Mouse (Mus musculus) layer of hippocampus, postnatal 14 days (tissue): ENCODE data around the gene Tex19.1. TPM values are rescaled to one million over a fixed set of nuclear protein-coding genes. Genes with fewer than 3 reads are reported as not detected.
"Not testable (repeated sequence)": the region's sequence is repeated elsewhere in the genome, so short reads cannot be mapped to it uniquely, and the experiment has no call there.

Source experiments
- DNase-seq, 2 experiments: peaks; one replicate each; pipeline ENCODE4 v3.0.0; 2021 to 2022; ENCODE audit warnings: low spot score in 2 of 2, mixed read lengths in 1 of 2
- long read RNA-seq, 2 experiments: library from polyadenylated mRNA; stranded (forward); transcript quantifications; one replicate each; pipeline ENCODE4 v2.0.0; 2021
- total RNA-seq, 2 experiments: library from RNA; stranded (reverse); gene quantifications; 2 replicates each; pipeline ENCODE4 v1.2.3; 2021

The Tex19.1 gene
- total RNA-seq, result not detected
- long read RNA-seq, experiment 1, result 0 reads
- long read RNA-seq, experiment 2, result 0 reads

GRCm38 (mm10) chr11:121145865-121146264, at the start of gene Tex19.1:
Gene Tex19.1, plus strand, starts transcription at chr11:121146143.
- DNase-seq, result no peak

- DNase-seq, result no peak
Measured at GRCm38 (mm10) chr11:121099762-121100161, 46.2 kb upstream of the Tex19.1 start.

DNA sequence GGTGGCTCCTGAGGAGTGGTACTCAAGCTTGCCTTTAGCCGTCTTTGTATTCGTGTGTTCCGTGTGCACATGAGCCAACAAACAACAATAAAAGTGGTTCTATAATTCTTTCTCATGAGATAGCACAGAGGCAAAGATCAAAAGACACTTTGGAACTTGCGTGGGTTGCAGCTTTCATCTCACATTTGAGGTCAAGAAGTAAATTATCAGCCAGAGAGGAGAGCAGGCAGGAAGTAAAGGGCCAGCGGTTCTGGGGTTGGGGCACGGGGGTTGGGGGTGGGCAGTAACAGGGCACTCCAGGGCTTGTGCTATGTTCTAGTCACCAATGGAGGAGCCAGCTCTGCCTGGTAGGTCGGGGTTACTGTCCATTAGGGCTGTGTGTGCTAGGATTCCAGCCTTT, 45.3 kb upstream of the Tex19.1 start:
- DNase-seq, result no peak

- DNase-seq, result no peak
Measured at GRCm38 (mm10) chr11:121101124-121101805, 44.7 kb upstream of the Tex19.1 start.

GRCm38 (mm10) chr11:121107242-121107641, 38.7 kb upstream of the Tex19.1 start:
- DNase-seq, result not testable (repeated sequence)

DNA sequence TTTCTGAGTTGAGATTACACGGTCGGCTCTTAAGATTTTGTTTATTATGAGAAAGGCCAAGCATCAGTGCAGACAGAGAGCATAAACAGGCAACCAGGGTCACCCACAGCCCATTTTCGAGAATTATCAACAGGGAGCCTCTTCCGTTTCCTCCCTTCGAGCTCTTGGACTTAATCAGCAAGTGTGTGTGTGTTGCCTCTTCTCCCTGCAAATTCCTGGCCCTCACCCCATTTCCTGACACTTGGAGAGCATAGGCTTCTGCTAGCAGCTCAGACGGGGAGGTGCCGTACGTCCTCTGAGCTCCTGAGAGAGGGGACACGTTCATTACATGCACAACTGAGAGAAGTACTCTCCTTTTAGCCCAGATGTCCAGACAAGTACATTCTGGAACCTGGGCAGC, 37.9 kb upstream of the Tex19.1 start:
- no peak for DNase-seq

GRCm38 (mm10) chr11:121109986-121110385, 36.0 kb upstream of the Tex19.1 start:
- DNase-seq, result peak in 1 of 2 experiments; percentile 24

DNA sequence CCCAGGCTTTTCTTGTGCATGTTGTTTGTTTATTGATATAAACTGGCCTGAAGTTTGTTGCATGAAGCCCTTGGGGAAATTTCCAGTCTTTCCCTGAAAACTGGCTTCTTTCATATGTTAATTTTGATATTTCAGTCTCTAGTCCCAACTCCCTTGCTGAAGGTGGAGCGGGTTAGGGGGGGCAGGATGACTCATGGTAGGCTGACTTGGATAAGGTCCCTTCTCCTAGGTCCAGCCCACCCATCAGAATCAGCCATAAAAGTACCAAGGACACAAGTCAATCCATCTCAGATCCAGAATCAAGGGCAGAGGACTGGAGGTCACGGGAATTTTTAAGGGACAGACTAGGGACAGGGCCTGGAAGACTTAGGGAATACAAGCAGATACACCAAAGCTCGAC, 34.9 kb upstream of the Tex19.1 start:
- DNase-seq, result no peak

DNA sequence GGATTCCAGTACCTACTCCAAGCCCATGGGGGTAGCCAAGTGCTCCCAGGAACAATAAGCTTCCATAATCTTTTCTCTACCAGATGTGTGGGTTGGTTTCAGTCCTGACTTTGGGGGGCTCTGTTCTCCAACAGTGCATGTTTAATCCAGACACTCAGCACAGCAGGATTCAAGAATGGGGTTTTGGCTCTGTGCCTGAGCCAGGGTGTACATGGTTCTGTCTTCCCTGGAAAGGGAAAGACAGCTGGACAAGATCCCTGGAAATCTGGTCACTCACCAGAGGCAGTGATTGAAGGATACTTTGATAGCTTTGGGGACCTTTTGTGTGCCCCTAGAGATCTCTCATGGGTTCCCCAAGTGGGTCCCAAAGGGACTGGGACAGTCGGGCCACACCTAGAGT, 34.3 kb upstream of the Tex19.1 start:
- DNase-seq, result no peak

DNA sequence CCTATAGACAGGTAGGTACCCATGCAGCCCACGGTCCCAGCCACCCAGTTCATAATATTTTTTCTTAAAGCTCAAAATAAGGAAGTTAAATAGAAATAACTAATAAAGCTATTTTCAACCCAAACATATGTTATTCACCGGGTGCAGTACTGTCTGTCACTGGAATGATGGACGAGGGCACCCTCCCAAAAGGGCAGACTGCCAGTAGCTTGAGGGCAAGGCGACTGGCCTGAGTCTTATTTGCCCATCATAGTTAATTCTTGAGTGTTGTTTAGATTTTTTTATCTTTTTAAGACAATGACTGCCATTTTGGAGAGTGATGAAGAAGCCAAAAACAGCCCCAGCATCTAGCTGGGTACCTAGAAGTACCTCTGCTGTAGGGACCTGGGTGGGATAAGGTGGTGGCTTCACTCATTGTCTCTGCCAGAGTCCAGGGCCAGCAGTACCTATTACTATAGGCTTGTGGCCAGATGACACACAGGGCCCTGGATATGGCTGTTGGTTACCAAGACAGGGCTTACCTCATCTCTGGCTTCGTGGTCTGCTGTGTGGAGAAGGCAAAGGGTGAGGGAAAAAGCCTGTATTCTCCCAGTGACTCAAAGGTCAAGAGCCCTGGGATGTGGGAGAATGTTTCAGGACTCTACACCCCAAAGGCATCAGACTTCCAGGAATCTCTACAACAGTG, 33.7 kb upstream of the Tex19.1 start:
- DNase-seq, result no peak

DNA sequence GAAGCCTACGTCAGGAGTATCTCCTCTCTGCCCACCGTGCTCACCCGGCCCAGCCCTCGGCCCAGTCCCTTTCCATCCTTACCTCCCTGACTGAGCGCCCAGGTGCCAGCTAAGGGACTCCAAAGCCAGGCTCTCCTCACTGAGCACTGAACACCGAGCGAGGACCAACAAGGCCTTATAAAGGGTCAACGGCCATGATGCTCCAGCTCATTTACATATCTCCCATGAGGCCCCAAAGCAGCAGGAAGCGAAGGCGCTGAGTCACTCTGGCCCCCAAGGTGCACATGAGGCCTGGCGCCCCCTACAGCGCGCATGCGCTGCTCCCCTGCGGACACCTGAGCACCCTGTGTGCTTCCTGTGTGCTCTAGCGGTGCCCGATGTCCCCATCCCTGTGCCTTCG, 27.8 kb upstream of the Tex19.1 start:
- no peak for DNase-seq

DNA sequence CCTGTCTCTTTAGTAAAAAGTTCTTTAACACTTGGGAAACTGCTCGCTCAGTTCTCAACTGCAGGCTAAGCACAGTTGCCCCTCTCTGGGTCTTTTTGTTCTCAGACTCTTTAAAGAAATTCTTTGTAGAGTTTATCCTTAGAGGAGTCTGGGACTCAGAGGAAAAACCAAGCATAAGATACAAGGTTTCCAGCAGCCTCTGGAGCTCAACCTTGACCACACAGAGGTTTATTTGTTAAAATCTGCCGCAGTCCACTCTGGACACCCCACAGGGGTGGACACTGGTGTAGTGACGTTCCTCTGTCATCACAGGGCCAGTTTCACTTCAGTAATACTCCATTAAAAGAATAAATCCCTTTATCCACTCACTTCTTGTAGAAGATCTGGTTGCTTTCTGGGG, 27.4 kb upstream of the Tex19.1 start, which contains the start of gene Tex19.2:
Tex19.2 (minus strand) TSS at position 101 of the 400 bp plus-strand sequence.
- DNase-seq, result no peak

DNA sequence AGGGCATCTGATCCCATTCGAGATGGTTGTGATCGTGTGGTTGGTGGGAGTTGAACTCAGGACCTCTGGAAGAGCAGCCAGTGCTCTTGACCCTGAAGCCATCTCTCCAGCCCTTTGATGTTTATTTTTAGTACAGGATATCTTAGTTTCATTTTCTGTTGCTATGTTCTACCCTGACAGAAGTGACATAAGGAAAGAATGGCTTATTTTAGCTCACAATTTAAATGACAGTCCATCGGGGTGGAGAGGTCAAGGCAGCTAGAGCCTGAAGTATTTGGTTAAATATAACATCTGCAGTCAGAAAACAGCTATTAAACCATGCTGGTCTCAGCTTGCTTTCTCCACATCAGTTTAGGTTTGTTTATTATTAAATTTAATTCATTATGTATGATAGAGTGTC, 24.8 kb upstream of the Tex19.1 start:
- DNase-seq, result no peak

DNA sequence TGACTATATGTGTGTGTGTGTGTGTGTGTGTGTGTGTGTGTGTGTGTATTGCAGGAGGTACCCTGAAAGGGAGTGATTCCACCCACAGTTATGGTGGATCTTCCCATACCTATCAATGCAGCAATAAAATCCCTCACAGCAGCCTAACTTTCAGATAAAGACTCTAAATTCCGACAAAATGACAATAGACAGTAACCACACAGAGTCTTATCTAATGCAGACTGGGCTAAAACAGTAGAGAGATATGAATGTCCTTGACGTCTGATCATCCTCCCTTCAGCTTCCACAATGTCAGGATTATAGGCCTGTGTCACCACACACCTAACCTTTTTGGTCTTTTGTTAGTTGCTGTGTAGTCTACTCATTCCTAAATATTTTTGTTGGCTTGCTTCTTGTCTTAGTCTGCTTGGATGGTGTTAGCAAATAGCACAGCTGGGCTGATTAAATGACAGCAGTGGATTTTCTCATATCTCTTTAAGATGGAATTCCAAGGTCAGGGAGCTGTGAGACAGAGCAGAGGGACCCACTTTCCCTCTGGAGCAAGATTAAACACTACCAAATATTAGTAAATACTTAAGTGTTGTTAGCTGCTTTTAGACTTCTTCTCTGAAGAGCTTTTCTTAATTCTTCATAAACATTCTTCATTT, 23.8 kb upstream of the Tex19.1 start:
- DNase-seq, result no peak

GRCm38 (mm10) chr11:121123438-121123837, 22.5 kb upstream of the Tex19.1 start:
- DNase-seq, result no peak

DNA sequence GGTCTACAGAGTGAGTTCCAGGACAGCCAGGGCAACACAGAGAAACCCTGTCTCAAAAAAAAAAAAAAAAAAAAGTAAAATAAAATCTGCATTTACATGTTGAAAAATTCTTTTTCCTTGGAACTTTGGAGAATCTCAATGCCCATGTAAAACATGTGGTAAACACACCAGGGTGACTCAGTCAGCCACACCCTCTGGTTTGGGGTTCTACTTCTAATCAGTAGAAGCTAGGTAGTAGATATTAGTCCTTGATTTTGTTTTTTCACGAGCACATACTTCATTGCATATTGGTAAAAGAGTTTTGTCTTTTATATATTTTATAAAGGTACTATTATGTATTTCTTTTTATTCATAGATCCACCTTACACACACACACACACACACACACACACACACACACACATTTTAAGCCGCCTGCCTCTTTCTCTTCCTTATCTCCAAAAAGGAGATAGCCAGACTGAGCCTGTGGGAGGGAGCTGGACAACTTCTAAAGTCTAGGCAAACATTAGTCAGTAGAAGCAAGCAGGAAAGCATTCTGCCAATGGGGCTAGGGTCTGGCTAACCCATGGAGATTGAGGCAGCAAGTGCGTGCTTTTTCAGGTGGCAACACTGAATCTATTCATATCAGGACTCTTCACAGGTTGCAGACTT, 20.3 kb upstream of the Tex19.1 start:
- DNase-seq, result no peak

DNA sequence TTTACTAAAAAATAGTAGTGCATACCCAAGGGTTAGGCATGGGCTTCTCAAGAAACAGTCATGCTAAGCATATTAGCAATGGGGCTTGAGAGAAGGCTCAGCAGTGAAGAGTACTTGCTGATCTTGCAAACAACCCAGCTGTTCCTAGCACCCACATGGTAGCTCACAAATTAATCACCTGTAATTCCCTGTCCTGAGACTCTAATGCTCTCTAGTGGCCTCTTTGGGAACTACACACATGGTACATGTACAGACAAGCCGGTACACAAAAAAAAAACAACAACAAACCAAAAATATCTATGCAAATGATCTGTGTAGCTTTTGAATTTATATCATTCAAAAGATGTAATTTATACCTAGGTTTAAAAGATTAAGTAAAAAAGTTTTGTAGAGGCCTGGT, 19.5 kb upstream of the Tex19.1 start:
- no peak for DNase-seq

GRCm38 (mm10) chr11:121127441-121127840, 18.5 kb upstream of the Tex19.1 start:
- DNase-seq, result no peak

- DNase-seq, result peak in 1 of 2 experiments; percentile 35
Measured at GRCm38 (mm10) chr11:121129616-121130015, 16.3 kb upstream of the Tex19.1 start.

DNA sequence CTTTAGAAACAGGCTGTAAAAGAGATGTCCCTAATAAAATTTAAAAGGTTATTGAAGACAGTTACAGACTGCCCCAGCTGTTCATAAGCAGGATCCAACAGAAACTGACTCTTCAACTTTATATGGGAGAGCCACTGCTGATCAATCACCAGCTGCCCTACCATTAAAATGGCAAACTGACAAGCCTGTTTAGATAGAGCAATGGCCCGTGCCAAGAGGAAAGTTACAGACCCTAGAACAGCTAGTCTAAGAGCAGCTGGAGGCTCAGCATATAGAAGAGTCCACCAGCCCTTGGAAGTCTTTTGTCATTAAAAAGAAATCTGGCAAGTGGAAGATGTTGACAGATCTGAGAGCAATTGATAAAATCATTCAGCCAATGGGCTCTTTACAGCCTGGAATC, 11.3 kb upstream of the Tex19.1 start:
- no peak for DNase-seq

- DNase-seq, result no peak
Measured at GRCm38 (mm10) chr11:121137682-121138081, 8.3 kb upstream of the Tex19.1 start.

GRCm38 (mm10) chr11:121138732-121139131, 7.2 kb upstream of the Tex19.1 start:
- DNase-seq, result no peak
